Comparison of ENCODE assay signal across 8 mouse cellular contexts in genomic region chr11:80142872-80143271, GRCm38 (mm10). TPM values are rescaled to one million over a fixed set of nuclear protein-coding genes. Genes with fewer than 3 reads are reported as not detected.
DNase-seq lines count a peak whose midpoint lies in the region; ATAC-seq and TF ChIP-seq lines count a peak whose summit lies in the region.

No protein-coding gene starts in this region.

- H3K27ac ChIP-seq in lung, embryonic 15.5 days = no peak overlapping the region
- H3K27ac ChIP-seq in forebrain, embryonic 13.5 days = no peak overlapping the region
- no peak overlapping the region for H3K27ac ChIP-seq in liver, embryonic 11.5 days (ENCODE audit: low read depth, low read length)
- H3K27ac ChIP-seq in stomach, embryonic 15.5 days = no peak overlapping the region

- H3K4me3 ChIP-seq in lung, embryonic 15.5 days = peak overlapping the region; percentile 71
- H3K4me3 ChIP-seq in lung, adult 2 months (replicated peaks; ENCODE audit: extremely low read depth, low read depth, low read length) = no peak overlapping the region
- peak overlapping the region; percentile 80; the same call in 1 of the 2 replicates for H3K4me3 ChIP-seq in forebrain, embryonic 13.5 days
- peak overlapping the region; percentile 57 for H3K4me3 ChIP-seq in liver, embryonic 11.5 days (ENCODE audit: low read depth, low read length)
- peak overlapping the region; percentile 58 for H3K4me3 ChIP-seq in stomach, embryonic 15.5 days (replicated peaks)

- peak overlapping the region; percentile 89; the same call in 1 of the 2 replicates for H3K9ac ChIP-seq in lung, embryonic 15.5 days
- peak overlapping the region; percentile 88; the same call in 1 of the 2 replicates for H3K9ac ChIP-seq in forebrain, embryonic 13.5 days
- no peak overlapping the region for H3K9ac ChIP-seq in liver, embryonic 11.5 days (ENCODE audit: low read depth, low read length)
- no peak overlapping the region for H3K9ac ChIP-seq in stomach, embryonic 15.5 days

- no peaks in the 10 kb centered on the region for H3K9me3 ChIP-seq in lung, embryonic 15.5 days
- no peaks in the 10 kb centered on the region for H3K9me3 ChIP-seq in forebrain, embryonic 13.5 days (replicated peaks)
- H3K9me3 ChIP-seq in liver, embryonic 11.5 days (ENCODE audit: control insufficient read depth, low read length) = no peaks in the 10 kb centered on the region
- H3K9me3 ChIP-seq in stomach, embryonic 15.5 days = no peaks in the 10 kb centered on the region

- no peak for ATAC-seq in lung, embryonic 15.5 days (ENCODE audit: borderline replicate concordance, extremely low read depth, low FRiP score, low TSS enrichment)
- ATAC-seq in forebrain, embryonic 13.5 days = no peak
- no peak for ATAC-seq in liver, embryonic 11.5 days (replicated peaks; ENCODE audit: low FRiP score)
- no peak for ATAC-seq in stomach, embryonic 15.5 days (ENCODE audit: insufficient read depth, low FRiP score, low read depth)

- H3K4me1 ChIP-seq in lung, embryonic 15.5 days = peaks cover 5% of the 10 kb centered on the region; the same call in 1 of the 2 replicates
- peaks cover 2% of the 10 kb centered on the region; the same call in 1 of the 2 replicates for H3K4me1 ChIP-seq in lung, adult 2 months (ENCODE audit: control insufficient read depth, insufficient read depth, low read length)
- H3K4me1 ChIP-seq in forebrain, embryonic 13.5 days = peaks cover 21% of the 10 kb centered on the region
- peaks cover 5% of the 10 kb centered on the region for H3K4me1 ChIP-seq in liver, embryonic 11.5 days (replicated peaks; ENCODE audit: control insufficient read depth, insufficient read depth, low read length)
- H3K4me1 ChIP-seq in stomach, embryonic 15.5 days = peaks cover 13% of the 10 kb centered on the region

- 40% methylated on average over 8 of the region's 8 CpGs for WGBS in lung, embryonic 15.5 days
- WGBS in lung, adult 2 months = 38% methylated on average over 8 of the region's 8 CpGs
- WGBS in forebrain, embryonic 13.5 days = 42% methylated on average over 8 of the region's 8 CpGs
- 47% methylated on average over 8 of the region's 8 CpGs for WGBS in liver, embryonic 11.5 days
- WGBS in stomach, embryonic 15.5 days = 42% methylated on average over 8 of the region's 8 CpGs

- TF ChIP-seq POLR2A in lung, adult 2 months (IDR thresholded peaks at IDR 0.05; ENCODE audit: borderline replicate concordance, extremely low read depth, low read depth, low read length) = no peak

- peaks cover 9% of the 10 kb centered on the region; the same call in 1 of the 2 replicates for H3K36me3 ChIP-seq in lung, embryonic 15.5 days
- peaks cover 11% of the 10 kb centered on the region for H3K36me3 ChIP-seq in forebrain, embryonic 13.5 days (ENCODE audit: poor library complexity, severe bottlenecking)
- peaks cover 10% of the 10 kb centered on the region; the same call in 1 of the 2 replicates for H3K36me3 ChIP-seq in liver, embryonic 11.5 days (ENCODE audit: control insufficient read depth, insufficient read depth, low read length)
- H3K36me3 ChIP-seq in stomach, embryonic 15.5 days = no peaks in the 10 kb centered on the region

- peak overlapping the region; percentile 69 for H3K4me2 ChIP-seq in lung, embryonic 15.5 days
- peak overlapping the region; percentile 74 for H3K4me2 ChIP-seq in forebrain, embryonic 13.5 days
- peak overlapping the region; percentile 84 for H3K4me2 ChIP-seq in liver, embryonic 11.5 days
- H3K4me2 ChIP-seq in stomach, embryonic 15.5 days = peak overlapping the region; percentile 73

- H3K27me3 ChIP-seq in lung, embryonic 15.5 days = no peaks in the 10 kb centered on the region
- no peaks in the 10 kb centered on the region for H3K27me3 ChIP-seq in forebrain, embryonic 13.5 days
- no peaks in the 10 kb centered on the region for H3K27me3 ChIP-seq in liver, embryonic 11.5 days (replicated peaks; ENCODE audit: control insufficient read depth, insufficient read depth, low read length)
- H3K27me3 ChIP-seq in stomach, embryonic 15.5 days (replicated peaks) = no peaks in the 10 kb centered on the region

- no peak for TF ChIP-seq CTCF in lung, adult 2 months (IDR thresholded peaks at IDR 0.05; ENCODE audit: insufficient read depth, low read length)

- DNase-seq in lung, adult 2 months = no peak
- DNase-seq in liver, embryonic 11.5 days (ENCODE audit: low spot score) = no peak
- DNase-seq in layer of hippocampus, postnatal 25 days (ENCODE audit: extremely low spot score in 1 of 2, low spot score in 1 of 2) = no peak
- no peak for DNase-seq in cerebellum, postnatal 25 days
- no peak for DNase-seq in adipocyte (ENCODE audit: low spot score)

RNA-seq across cellular contexts. Expression of gene Tefm, which starts 0.9 kb away (rescaled TPM):
- polyA plus RNA-seq in lung, embryonic 15.5 days (2015; fragmentation: Nextera tagmentation; extraction: Ambion mirVana) = 28.2 and 29.2 TPM in 2 replicates
- polyA plus RNA-seq in lung, adult 2 months (2012; rRNA removed) = 2.7 and 4.3 TPM in 2 replicates
- 29.6 and 30.0 TPM in 2 replicates for polyA plus RNA-seq in forebrain, embryonic 13.5 days (2015; fragmentation: Nextera tagmentation; extraction: Ambion mirVana)
- 31.9 and 35.2 TPM in 2 replicates for polyA plus RNA-seq in liver, embryonic 11.5 days (2014; fragmentation: Nextera tagmentation; extraction: Ambion mirVana)
- 26.5 and 27.8 TPM in 2 replicates for polyA plus RNA-seq in stomach, embryonic 15.5 days (2015; fragmentation: Nextera tagmentation; extraction: Ambion mirVana)
- total RNA-seq in layer of hippocampus, postnatal 25 days (2021) = 10 to 100 TPM in 1 of 2 experiments, 1 to 10 TPM in 1; 9.2 to 10.8 TPM

RNA-seq across cellular contexts. Expression of gene Adap2, which starts 11.0 kb away (rescaled TPM):
- 2.4 and 2.5 TPM in 2 replicates for polyA plus RNA-seq in lung, embryonic 15.5 days (2015; fragmentation: Nextera tagmentation; extraction: Ambion mirVana)
- polyA plus RNA-seq in lung, adult 2 months (2012; rRNA removed) = 7.0 and 18.2 TPM in 2 replicates
- 1.8 and 2.2 TPM in 2 replicates for polyA plus RNA-seq in forebrain, embryonic 13.5 days (2015; fragmentation: Nextera tagmentation; extraction: Ambion mirVana)
- polyA plus RNA-seq in liver, embryonic 11.5 days (2014; fragmentation: Nextera tagmentation; extraction: Ambion mirVana) = 2.6 and 2.7 TPM in 2 replicates
- 4.2 and 4.7 TPM in 2 replicates for polyA plus RNA-seq in stomach, embryonic 15.5 days (2015; fragmentation: Nextera tagmentation; extraction: Ambion mirVana)
- total RNA-seq in layer of hippocampus, postnatal 25 days (2021) = 1 to 10 TPM; 7.0 to 7.4 TPM

RNA-seq across cellular contexts. Expression of gene Rnf135, which starts 40.8 kb away (rescaled TPM):
- polyA plus RNA-seq in lung, embryonic 15.5 days (2015; fragmentation: Nextera tagmentation; extraction: Ambion mirVana) = 9.6 and 11.7 TPM in 2 replicates
- 8.1 and 9.4 TPM in 2 replicates for polyA plus RNA-seq in lung, adult 2 months (2012; rRNA removed)
- 2.6 and 3.0 TPM in 2 replicates for polyA plus RNA-seq in forebrain, embryonic 13.5 days (2015; fragmentation: Nextera tagmentation; extraction: Ambion mirVana)
- 5.7 and 5.9 TPM in 2 replicates for polyA plus RNA-seq in liver, embryonic 11.5 days (2014; fragmentation: Nextera tagmentation; extraction: Ambion mirVana)
- 10.3 and 12.5 TPM in 2 replicates for polyA plus RNA-seq in stomach, embryonic 15.5 days (2015; fragmentation: Nextera tagmentation; extraction: Ambion mirVana)
- 1 to 10 TPM; 3.5 to 3.9 TPM for total RNA-seq in layer of hippocampus, postnatal 25 days (2021)

RNA-seq across cellular contexts. Expression of gene Atad5, which starts 53.7 kb away (rescaled TPM):
- 10.8 and 11.4 TPM in 2 replicates for polyA plus RNA-seq in lung, embryonic 15.5 days (2015; fragmentation: Nextera tagmentation; extraction: Ambion mirVana)
- polyA plus RNA-seq in lung, adult 2 months (2012; rRNA removed) = 0.25 and 0.44 TPM in 2 replicates
- polyA plus RNA-seq in forebrain, embryonic 13.5 days (2015; fragmentation: Nextera tagmentation; extraction: Ambion mirVana) = 13.2 and 14.0 TPM in 2 replicates
- 19.4 and 23.6 TPM in 2 replicates for polyA plus RNA-seq in liver, embryonic 11.5 days (2014; fragmentation: Nextera tagmentation; extraction: Ambion mirVana)
- 9.3 and 9.6 TPM in 2 replicates for polyA plus RNA-seq in stomach, embryonic 15.5 days (2015; fragmentation: Nextera tagmentation; extraction: Ambion mirVana)
- 1 to 10 TPM; 3.5 to 4.1 TPM for total RNA-seq in layer of hippocampus, postnatal 25 days (2021)

Comparison
In these comparisons a context has a peak if more than half of its experiments do, and no peak if none do; other contexts are left out.
1. H3K9ac ChIP-seq: peak in lung, embryonic 15.5 days (single experiment) and forebrain, embryonic 13.5 days (single experiment); none in liver, embryonic 11.5 days (single experiment) and stomach, embryonic 15.5 days (single experiment).
2. Peak in every context shown above with its lines, with median percentiles within 50 percentile points of each other: H3K4me2 ChIP-seq.